Mouse (Mus musculus) MEL (cell line): ENCODE data around the gene Uspl1. TPM values are rescaled to one million over a fixed set of nuclear protein-coding genes. Genes with fewer than 3 reads are reported as not detected.

ENCODE experiments used
- DNase-seq: peaks from one replicate; pipeline ENCODE4 v3.0.0; 2011; ENCODE audit warnings: low read depth, low spot score
- H3K27ac ChIP-seq: 2 replicates; pipeline ENCODE4 v1.5.1; 2012; ENCODE audit warnings: low read depth, mild to moderate bottlenecking, control low read depth, low read length, moderate library complexity; ENCODE audit not compliant: control insufficient read depth
- H3K27me3 ChIP-seq, 2 experiments: fragments of 150-350 bp in 1 of 2; sonication (generic) in 1 of 2; 2 replicates each; pipeline ENCODE4 v1.6.1; 2012; ENCODE audit warnings: low read length in 2 of 2, mild to moderate bottlenecking in 2 of 2, improper control_type of control experiment in 1 of 2, moderate library complexity in 1 of 2; ENCODE audit not compliant: insufficient read depth in 2 of 2, control insufficient read depth in 1 of 2
- H3K36me3 ChIP-seq, 2 experiments: 2 replicates each; pipeline ENCODE4 v1.6.1; 2012 to 2014; ENCODE audit warnings: low read length in 2 of 2, improper control_type of control experiment in 1 of 2, inconsistent platforms in 1 of 2, mild to moderate bottlenecking in 1 of 2; ENCODE audit not compliant: insufficient read depth in 2 of 2, control insufficient read depth in 1 of 2
- H3K4me1 ChIP-seq, 2 experiments: fragments of 150-350 bp in 1 of 2; sonication (generic) in 1 of 2; 2 replicates each; pipeline ENCODE4 v1.6.1; 2012; ENCODE audit warnings: low read length in 2 of 2, improper control_type of control experiment in 1 of 2, mild to moderate bottlenecking in 1 of 2; ENCODE audit not compliant: insufficient read depth in 2 of 2, control insufficient read depth in 1 of 2
- H3K4me3 ChIP-seq, 2 experiments: fragments of 150-350 bp in 1 of 2; sonication (generic) in 1 of 2; 2 replicates each; pipeline ENCODE4 v1.5.1; 2012; ENCODE audit warnings: low read depth in 2 of 2, low read length in 2 of 2, mild to moderate bottlenecking in 2 of 2, moderate library complexity in 2 of 2, control low read depth in 1 of 2, improper control_type of control experiment in 1 of 2; ENCODE audit not compliant: control insufficient read depth in 1 of 2, insufficient read depth in 1 of 2
- H3K79me2 ChIP-seq: 2 replicates; pipeline ENCODE4 v1.6.1; 2012; ENCODE audit warnings: mild to moderate bottlenecking, low read length, moderate library complexity; ENCODE audit not compliant: control insufficient read depth, poor library complexity, insufficient read depth
- H3K9ac ChIP-seq: 2 replicates; pipeline ENCODE4 v1.6.1; 2012; ENCODE audit warnings: low read depth, mild to moderate bottlenecking, control low read depth, low read length, moderate library complexity; ENCODE audit not compliant: control insufficient read depth, poor library complexity, severe bottlenecking
- H3K9me3 ChIP-seq: fragments of 150-350 bp; sonication (generic); replicated peaks from 2 replicates; pipeline ENCODE4 v1.6.1; 2012; ENCODE audit warnings: mild to moderate bottlenecking, low read length, improper control_type of control experiment, moderate library complexity; ENCODE audit not compliant: insufficient read depth
- BHLHE40 ChIP-seq: IDR thresholded peaks from 2 replicates; pipeline ENCODE4 v1.6.1; 2012; ENCODE audit warnings: low read depth, mild to moderate bottlenecking, inconsistent platforms, low read length, improper control_type of control experiment, borderline replicate concordance
- CHD1 ChIP-seq: IDR thresholded peaks from 2 replicates; pipeline ENCODE4 v1.6.1; 2012; ENCODE audit warnings: low read depth, mild to moderate bottlenecking, inconsistent platforms, low read length, improper control_type of control experiment
- CHD2 ChIP-seq: IDR thresholded peaks from 2 replicates; pipeline ENCODE4 v1.6.1; 2011; ENCODE audit warnings: low read length, improper control_type of control experiment
- CTCF ChIP-seq, 3 experiments: IDR thresholded peaks in 2 of 3; conservative IDR thresholded peaks in 1 of 3; 2 replicates each; pipeline ENCODE4 v1.5.1; 2011 to 2012; ENCODE audit warnings: low read length in 3 of 3, low read depth in 2 of 3, mild to moderate bottlenecking in 2 of 3, improper control_type of control experiment in 1 of 3, inconsistent platforms in 1 of 3, mixed read lengths in 1 of 3, moderate library complexity in 1 of 3; ENCODE audit not compliant: control insufficient read depth in 1 of 3, insufficient read depth in 1 of 3, poor library complexity in 1 of 3, severe bottlenecking in 1 of 3
- E2F4 ChIP-seq: IDR thresholded peaks from 2 replicates; pipeline ENCODE4 v1.6.1; 2011; ENCODE audit warnings: low read depth, low read length, improper control_type of control experiment, borderline replicate concordance
- ELF1 ChIP-seq: IDR thresholded peaks from 2 replicates; pipeline ENCODE4 v1.6.1; 2014; ENCODE audit warnings: low read depth, mild to moderate bottlenecking, inconsistent platforms, low read length, improper control_type of control experiment, moderate library complexity
- EP300 ChIP-seq, 2 experiments: IDR thresholded peaks; 2 replicates each; pipeline ENCODE4 v1.6.1; 2011; ENCODE audit warnings: improper control_type of control experiment in 2 of 2, low read length in 2 of 2, low read depth in 1 of 2, mild to moderate bottlenecking in 1 of 2
- ETS1 ChIP-seq: IDR thresholded peaks from 2 replicates; pipeline ENCODE4 v1.6.1; 2012; ENCODE audit warnings: low read depth, mild to moderate bottlenecking, inconsistent platforms, low read length, improper control_type of control experiment, moderate library complexity
- GABPA ChIP-seq: IDR thresholded peaks from 2 replicates; pipeline ENCODE4 v1.6.1; 2012; ENCODE audit warnings: low read depth, mild to moderate bottlenecking, inconsistent platforms, low read length, improper control_type of control experiment, moderate library complexity
- GATA1 ChIP-seq: IDR thresholded peaks from 2 replicates; pipeline ENCODE4 v1.6.1; 2011; ENCODE audit warnings: low read depth, low read length, improper control_type of control experiment
- KAT2A ChIP-seq: conservative IDR thresholded peaks from 2 replicates; pipeline ENCODE4 v1.6.1; 2012; ENCODE audit warnings: low read depth, low read length, improper control_type of control experiment, inconsistent platforms
- MAFK ChIP-seq: IDR thresholded peaks from 2 replicates; pipeline ENCODE4 v1.6.1; 2011; ENCODE audit warnings: low read depth, mild to moderate bottlenecking, low read length, improper control_type of control experiment, borderline replicate concordance
- MAX ChIP-seq: IDR thresholded peaks from 2 replicates; pipeline ENCODE4 v1.6.1; 2011; ENCODE audit warnings: low read length, improper control_type of control experiment
- MXI1 ChIP-seq: IDR thresholded peaks from 2 replicates; pipeline ENCODE4 v1.6.1; 2011; ENCODE audit warnings: mild to moderate bottlenecking, low read depth, low read length, improper control_type of control experiment
- MYB ChIP-seq: IDR thresholded peaks from 2 replicates; pipeline ENCODE4 v1.6.1; 2011; ENCODE audit warnings: mild to moderate bottlenecking, low read depth, low read length, improper control_type of control experiment
- MYC ChIP-seq: IDR thresholded peaks from 2 replicates; pipeline ENCODE4 v1.6.1; 2011; ENCODE audit warnings: low read depth, mild to moderate bottlenecking, low read length, improper control_type of control experiment, moderate library complexity
- NELFE ChIP-seq: IDR thresholded peaks from 2 replicates; pipeline ENCODE4 v1.6.1; 2011; ENCODE audit warnings: low read depth, low read length, improper control_type of control experiment
- NRF1 ChIP-seq: IDR thresholded peaks from 2 replicates; pipeline ENCODE4 v1.6.1; 2014; ENCODE audit warnings: low read depth, mild to moderate bottlenecking, inconsistent platforms, low read length, improper control_type of control experiment, moderate library complexity; ENCODE audit not compliant: poor library complexity, insufficient read depth, severe bottlenecking
- POLR2A ChIP-seq, 2 experiments: IDR thresholded peaks; 2 replicates each; pipeline ENCODE4 v1.6.1; 2011 to 2012; ENCODE audit warnings: low read length in 2 of 2, mild to moderate bottlenecking in 2 of 2, control low read depth in 1 of 2, improper control_type of control experiment in 1 of 2, low read depth in 1 of 2, moderate library complexity in 1 of 2; ENCODE audit not compliant: control insufficient read depth in 1 of 2, insufficient read depth in 1 of 2, poor library complexity in 1 of 2
- POLR2AphosphoS2 ChIP-seq: IDR thresholded peaks from 2 replicates; pipeline ENCODE4 v1.6.1; 2011; ENCODE audit warnings: low read length, improper control_type of control experiment
- POLR2AphosphoS5 ChIP-seq: IDR thresholded peaks from 2 replicates; pipeline ENCODE4 v1.6.1; 2012; ENCODE audit warnings: low read depth, borderline replicate concordance, mild to moderate bottlenecking, inconsistent platforms, low read length, moderate library complexity, mixed read lengths
- RAD21 ChIP-seq: IDR thresholded peaks from 2 replicates; pipeline ENCODE4 v1.6.1; 2011; ENCODE audit warnings: mild to moderate bottlenecking, low read depth, low read length, improper control_type of control experiment
- RCOR1 ChIP-seq: IDR thresholded peaks from 2 replicates; pipeline ENCODE4 v1.6.1; 2012; ENCODE audit warnings: low read depth, mild to moderate bottlenecking, inconsistent platforms, low read length, improper control_type of control experiment
- SIN3A ChIP-seq: IDR thresholded peaks from 2 replicates; pipeline ENCODE4 v1.6.1; 2012; ENCODE audit warnings: low read length, improper control_type of control experiment, inconsistent platforms
- SMC3 ChIP-seq: IDR thresholded peaks from 2 replicates; pipeline ENCODE4 v1.6.1; 2011; ENCODE audit warnings: low read depth, low read length, improper control_type of control experiment
- TAL1 ChIP-seq: IDR thresholded peaks from 2 replicates; pipeline ENCODE4 v1.6.1; 2012; ENCODE audit warnings: mild to moderate bottlenecking, inconsistent platforms, low read length, moderate library complexity, mixed read lengths
- TBP ChIP-seq: IDR thresholded peaks from 2 replicates; pipeline ENCODE4 v1.8.0; 2011; ENCODE audit warnings: low read depth, low read length, improper control_type of control experiment
- TCF12 ChIP-seq: IDR thresholded peaks from 2 replicates; pipeline ENCODE4 v1.6.1; 2014; ENCODE audit warnings: low read depth, mild to moderate bottlenecking, inconsistent platforms, low read length, improper control_type of control experiment, moderate library complexity
- UBTF ChIP-seq: IDR thresholded peaks from 2 replicates; pipeline ENCODE4 v1.6.1; 2012; ENCODE audit warnings: low read depth, mild to moderate bottlenecking, inconsistent platforms, low read length, improper control_type of control experiment, moderate library complexity, borderline replicate concordance; ENCODE audit not compliant: insufficient read depth
- USF1 ChIP-seq: IDR thresholded peaks from 2 replicates; pipeline ENCODE4 v1.6.1; 2014; ENCODE audit warnings: low read depth, mild to moderate bottlenecking, inconsistent platforms, low read length, improper control_type of control experiment, moderate library complexity
- USF2 ChIP-seq, 2 experiments: IDR thresholded peaks; 2 replicates each; pipeline ENCODE4 v1.6.1; 2011 to 2012; ENCODE audit warnings: improper control_type of control experiment in 2 of 2, low read length in 2 of 2, borderline replicate concordance in 1 of 2, inconsistent platforms in 1 of 2, low read depth in 1 of 2, mild to moderate bottlenecking in 1 of 2; ENCODE audit not compliant: insufficient read depth in 1 of 2
- ZC3H11A ChIP-seq: IDR thresholded peaks from 2 replicates; pipeline ENCODE4 v1.6.1; 2012; ENCODE audit warnings: low read depth, mild to moderate bottlenecking, inconsistent platforms, low read length, improper control_type of control experiment
- ZKSCAN1 ChIP-seq: IDR thresholded peaks from 2 replicates; pipeline ENCODE4 v1.6.1; 2012; ENCODE audit warnings: low read depth, mild to moderate bottlenecking, inconsistent platforms, low read length, improper control_type of control experiment, moderate library complexity
- ZMIZ1 ChIP-seq: IDR thresholded peaks from 2 replicates; pipeline ENCODE4 v1.6.1; 2012; ENCODE audit warnings: low read depth, mild to moderate bottlenecking, inconsistent platforms, low read length, improper control_type of control experiment, moderate library complexity
- ZNF384 ChIP-seq: IDR thresholded peaks from 2 replicates; pipeline ENCODE4 v1.6.1; 2012; ENCODE audit warnings: low read depth, mild to moderate bottlenecking, inconsistent platforms, low read length, improper control_type of control experiment
- polyA plus RNA-seq, 2 experiments: library from polyadenylated mRNA; stranded (reverse) in 1 of 2; unstranded in 1 of 2; fragments of >175 nt in 1 of 2; fragments of >200 nt in 1 of 2; gene quantifications; 2 replicates each; pipeline versions ENCODE4 v1.2.1 to v1.2.4; 2012; ENCODE audit warnings: low replicate concordance in 2 of 2, low read depth in 1 of 2; ENCODE audit not compliant: insufficient read length in 2 of 2, insufficient read depth in 1 of 2, missing spikeins in 1 of 2
- total RNA-seq: library from RNA; depleted of rRNA; stranded (reverse); fragments of 300-350 nt; gene quantifications from 2 replicates; pipeline ENCODE4 v1.2.3, GENCODE M21; 2012; rRNA removed

The Uspl1 gene
- total RNA-seq (84.2 and 94.4 TPM in 2 replicates), polyA plus RNA-seq (100 to 1,000 TPM in 1 of 2 experiments, 10 to 100 TPM in 1; 68.5 to 179 TPM)

- Histone ChIP-seq H3K36me3 (peaks cover 26 to 51% of the 10 kb centered on the region in 2 experiments), H3K9ac (peak within 1 kb of the TSS; percentile 89), H3K4me3 (peak within 1 kb of the TSS; percentile 77 to 80), H3K9me3 (no peaks in the 10 kb centered on the region), H3K27ac (peak within 1 kb of the TSS; percentile 94), H3K27me3 (no peaks in the 10 kb centered on the region), H3K4me1 (peaks cover 19 to 24% of the 10 kb centered on the region in 2 experiments), H3K79me2 (peaks cover 39% of the 10 kb centered on the region)
- peak; percentile 100 for DNase-seq
- peak; percentile 65; the same call in 1 of the 2 replicates for TF ChIP-seq CHD2
- peak; percentile 85 for TF ChIP-seq KAT2A
- peak; percentile 38; the same call in 1 of the 2 replicates for TF ChIP-seq E2F4
- peak; percentile 91 for TF ChIP-seq TBP
- peak; percentile 44; the same call in 1 of the 2 replicates for TF ChIP-seq RCOR1
- TF ChIP-seq ELF1, result peak; percentile 93
- TF ChIP-seq MYC, result peak; percentile 98
- TF ChIP-seq ZNF384, result peak; percentile 1; the same call in 1 of the 2 replicates
- TF ChIP-seq POLR2AphosphoS5, result 0 out of 2 replicates have a peak, but pooled peaks have one; percentile 88
- peak; percentile 96 for TF ChIP-seq SIN3A
- TF ChIP-seq ETS1, result peak; percentile 63
- TF ChIP-seq POLR2AphosphoS2, result peak; percentile 99
- TF ChIP-seq CTCF (IDR thresholded peaks at IDR 0.05 in 2 of 3, conservative IDR thresholded peaks at IDR 0.05 in 1 of 3; ENCODE audit: control insufficient read depth in 1 of 3, insufficient read depth in 1 of 3, low read depth in 2 of 3, low read length in 3 of 3, poor library complexity in 1 of 3, severe bottlenecking in 1 of 3), result no peak
- TF ChIP-seq CHD1, result no peak; the same call in 1 of the 2 replicates
- no peak for TF ChIP-seq USF2 (IDR thresholded peaks at IDR 0.05; ENCODE audit: borderline replicate concordance in 1 of 2, insufficient read depth in 1 of 2, low read depth in 1 of 2, low read length in 2 of 2)
- TF ChIP-seq GATA1, result no peak
- no peak for TF ChIP-seq ZKSCAN1
- TF ChIP-seq NELFE, result peak; percentile 99
- TF ChIP-seq GABPA, result no peak
- no peak for TF ChIP-seq RAD21
- peak; percentile 78 for TF ChIP-seq NRF1
- TF ChIP-seq UBTF, result peak; percentile 92
- no peak for TF ChIP-seq SMC3
- TF ChIP-seq EP300 (IDR thresholded peaks at IDR 0.05; ENCODE audit: low read depth in 1 of 2, low read length in 2 of 2), result peak in 1 of 2 experiments; percentile 33; a peak in 1 of 4 replicates
- TF ChIP-seq MXI1, result peak; percentile 98
- peak; percentile 50; the same call in 1 of the 2 replicates for TF ChIP-seq USF1
- TF ChIP-seq MAX, result peak; percentile 96
- peak; percentile 93 to 99 for TF ChIP-seq POLR2A (IDR thresholded peaks at IDR 0.05; ENCODE audit: control insufficient read depth in 1 of 2, insufficient read depth in 1 of 2, low read depth in 1 of 2, low read length in 2 of 2, poor library complexity in 1 of 2)
- TF ChIP-seq BHLHE40, result no peak; the same call in 1 of the 2 replicates
- TF ChIP-seq ZC3H11A, result no peak
- TF ChIP-seq MYB, result no peak
- peak; percentile 94 for TF ChIP-seq ZMIZ1
- TF ChIP-seq TAL1, result no peak
- peak; percentile 87 for TF ChIP-seq TCF12
- no peak for TF ChIP-seq MAFK
Measured at GRCm38 (mm10) chr5:149184104-149184843, at the start of gene Uspl1, which contains the start of gene Hmgb1. Gene Uspl1 (plus strand): TSS chr5:149184350. Gene Hmgb1 (minus strand): TSS chr5:149184489.
